Mouse (Mus musculus) heart, postnatal 0 days (tissue): Measurements from ENCODE around the gene P3h3.

Experiments used
- CTCF ChIP-seq: IDR thresholded peaks from 2 replicates; pipeline ENCODE4 v1.5.1; 2016; ENCODE audit warnings: antibody characterized with exemption, control low read depth, low read depth
- EP300 ChIP-seq: IDR thresholded peaks from 2 replicates; pipeline ENCODE4 v1.6.1; 2016; ENCODE audit warnings: antibody characterized with exemption, low read depth

DNA sequence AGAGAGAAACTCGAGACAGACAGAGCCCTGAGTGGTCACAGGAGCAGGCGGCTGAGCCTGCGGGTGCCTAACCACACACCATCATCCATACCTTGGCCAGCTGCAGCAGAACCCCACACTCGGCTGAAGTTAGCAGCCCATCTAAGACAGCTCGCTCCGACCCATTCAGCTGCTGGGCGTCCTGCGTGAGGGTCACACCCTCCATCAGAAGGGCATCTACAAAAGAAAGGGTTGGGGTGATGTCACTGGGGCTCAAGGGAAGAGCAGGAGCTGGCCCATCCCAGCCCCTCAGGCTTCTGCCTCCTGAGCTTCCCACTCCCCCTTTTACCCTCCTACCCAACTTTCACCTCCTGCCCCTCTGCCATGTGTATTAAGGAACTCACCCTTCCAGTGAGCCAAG is 7.0 kb downstream of the P3h3 start:
- no peak for TF ChIP-seq CTCF
- TF ChIP-seq EP300: no peak
